Mouse (Mus musculus) heart, adult 11 months (tissue): ENCODE measurements around the gene Birc7.
A peak's percentile ranks its signal among the peaks of the same experiment; 100 is the strongest.

Source experiments
- DNase-seq: peaks from one replicate; pipeline ENCODE4 v3.0.0; 2022

Gene Birc7

GRCm38 (mm10) chr2:180928723-180929122 is at the start of gene Birc7:
Gene Birc7, plus strand, starts transcription at chr2:180929023.
- no peak for DNase-seq

- no peak for DNase-seq
These were observed 49.3 kb upstream of the Birc7 start for GRCm38 (mm10) chr2:180879365-180880067.

GRCm38 (mm10) chr2:180881281-180881680 is 47.5 kb upstream of the Birc7 start:
- no peak for DNase-seq

GRCm38 (mm10) chr2:180885270-180885669 is 43.6 kb upstream of the Birc7 start:
- DNase-seq: no peak

- DNase-seq: no peak
These were observed 39.4 kb upstream of the Birc7 start for GRCm38 (mm10) chr2:180889271-180889920.

GRCm38 (mm10) chr2:180889921-180890280 is 38.9 kb upstream of the Birc7 start:
- DNase-seq: no peak

GRCm38 (mm10) chr2:180890422-180891074 is 38.3 kb upstream of the Birc7 start:
- peak; percentile 86 for DNase-seq

GRCm38 (mm10) chr2:180891075-180891834 is 37.6 kb upstream of the Birc7 start:
- no peak for DNase-seq

GRCm38 (mm10) chr2:180891835-180892323 is 36.9 kb upstream of the Birc7 start:
- no peak for DNase-seq

GRCm38 (mm10) chr2:180892841-180893521 is 35.8 kb upstream of the Birc7 start:
- no peak for DNase-seq

GRCm38 (mm10) chr2:180893537-180894028 is 35.2 kb upstream of the Birc7 start:
- DNase-seq: no peak

GRCm38 (mm10) chr2:180894029-180894623 is 34.7 kb upstream of the Birc7 start:
- no peak for DNase-seq

- DNase-seq: no peak
These were observed 34.1 kb upstream of the Birc7 start for GRCm38 (mm10) chr2:180894734-180895133.

GRCm38 (mm10) chr2:180895321-180895720 is 33.5 kb upstream of the Birc7 start:
- DNase-seq: no peak

GRCm38 (mm10) chr2:180895837-180896525 is 32.8 kb upstream of the Birc7 start:
- DNase-seq: no peak

- no peak for DNase-seq
These were observed 31.8 kb upstream of the Birc7 start for GRCm38 (mm10) chr2:180896819-180897625.

GRCm38 (mm10) chr2:180897857-180898256 is 31.0 kb upstream of the Birc7 start:
- no peak for DNase-seq

GRCm38 (mm10) chr2:180902086-180902485 is 26.7 kb upstream of the Birc7 start:
- no peak for DNase-seq

GRCm38 (mm10) chr2:180904435-180905208 is 24.2 kb upstream of the Birc7 start:
- DNase-seq: no peak
